Mouse (Mus musculus): ENCODE data around the gene Tma16.

The Tma16 gene

GRCm38 (mm10) chr8:66486084-66486763 lies at the start of gene Tma16:
Gene Tma16, minus strand, starts transcription at chr8:66486530.
- peak; percentile 69 to 73 for DNase-seq

- no peak for DNase-seq
Measured at GRCm38 (mm10) chr8:66520576-66520975, 34.2 kb upstream of the Tma16 start.

- DNase-seq: no peak
Measured at GRCm38 (mm10) chr8:66519149-66519548, 32.8 kb upstream of the Tma16 start.

- no peak for DNase-seq
Measured at GRCm38 (mm10) chr8:66511537-66511936, 25.2 kb upstream of the Tma16 start, which contains the start of gene Tktl2. Gene Tktl2, plus strand, starts transcription at chr8:66511756.

- no peak for DNase-seq
Measured at GRCm38 (mm10) chr8:66503381-66503780, 17.1 kb upstream of the Tma16 start.

GRCm38 (mm10) chr8:66496998-66497577 lies 10.8 kb upstream of the Tma16 start:
- DNase-seq: no peak

- DNase-seq: peak; percentile 44 to 64
Measured at GRCm38 (mm10) chr8:66495726-66496125, 9.4 kb upstream of the Tma16 start.

GRCm38 (mm10) chr8:66494496-66494895 lies 8.2 kb upstream of the Tma16 start:
- DNase-seq: no peak

- no peak for DNase-seq
Measured at GRCm38 (mm10) chr8:66490624-66491023, 4.3 kb upstream of the Tma16 start.

GRCm38 (mm10) chr8:66488556-66488955 lies 2.2 kb upstream of the Tma16 start:
- no peak for DNase-seq

GRCm38 (mm10) chr8:66476880-66477279 lies 9.4 kb downstream of the Tma16 start:
- no peak for DNase-seq

GRCm38 (mm10) chr8:66469821-66470220 lies 16.5 kb downstream of the Tma16 start:
- DNase-seq: no peak

GRCm38 (mm10) chr8:66457057-66457456 lies 29.3 kb downstream of the Tma16 start:
- no peak for DNase-seq

GRCm38 (mm10) chr8:66450691-66451090 lies 35.6 kb downstream of the Tma16 start:
- peak in 1 of 2 experiments; percentile 4 for DNase-seq

- DNase-seq: no peak
Measured at GRCm38 (mm10) chr8:66445351-66445750, 41.0 kb downstream of the Tma16 start.

GRCm38 (mm10) chr8:66444141-66444540 lies 42.2 kb downstream of the Tma16 start:
- DNase-seq: no peak

- DNase-seq: no peak
Measured at GRCm38 (mm10) chr8:66442778-66443177, 43.6 kb downstream of the Tma16 start.

- no peak for DNase-seq
Measured at GRCm38 (mm10) chr8:66441123-66441522, 45.2 kb downstream of the Tma16 start.

- no peak for DNase-seq
Measured at GRCm38 (mm10) chr8:66438468-66438867, 47.9 kb downstream of the Tma16 start.

GRCm38 (mm10) chr8:66437929-66438328 lies 48.4 kb downstream of the Tma16 start:
- DNase-seq: no peak

GRCm38 (mm10) chr8:66436804-66437203 lies 49.5 kb downstream of the Tma16 start:
- DNase-seq: no peak

- DNase-seq: no peak
Measured at GRCm38 (mm10) chr8:66433577-66433976, 52.8 kb downstream of the Tma16 start.

GRCm38 (mm10) chr8:66430639-66431038 lies 55.7 kb downstream of the Tma16 start:
- DNase-seq: no peak
